In genomic region chr4:62501964-62502732, GRCm38 (mm10) we compare ENCODE assay signal across 8 mouse cellular contexts. TPM values are rescaled to one million over a fixed set of nuclear protein-coding genes. Genes with fewer than 3 reads are reported as not detected.
A peak's percentile ranks its signal among the peaks of the same experiment; 100 is the strongest.
DNase-seq lines count a peak whose midpoint lies in the region; ATAC-seq lines count a peak whose summit lies in the region.

No protein-coding gene starts in this region.

- ATAC-seq in hindbrain, embryonic 15.5 days (ENCODE audit: low FRiP score, low read depth), result peak; percentile 97

- no peaks in the 10 kb centered on the region for H3K27me3 ChIP-seq in hindbrain, embryonic 15.5 days

- peak overlapping the region; percentile 73 for H3K4me2 ChIP-seq in hindbrain, embryonic 15.5 days

- peak overlapping the region; percentile 63 for H3K9ac ChIP-seq in hindbrain, embryonic 15.5 days

- peaks cover 15% of the 10 kb centered on the region for H3K36me3 ChIP-seq in hindbrain, embryonic 15.5 days

- WGBS in hindbrain, embryonic 15.5 days, result 1% methylated on average over 35 of the region's 38 CpGs

- H3K9me3 ChIP-seq in hindbrain, embryonic 15.5 days, result no peaks in the 10 kb centered on the region

- H3K4me1 ChIP-seq in hindbrain, embryonic 15.5 days (replicated peaks), result peaks cover 12% of the 10 kb centered on the region

- peak overlapping the region; percentile 77 for H3K4me3 ChIP-seq in hindbrain, embryonic 15.5 days

- peak overlapping the region; percentile 76 for H3K27ac ChIP-seq in hindbrain, embryonic 15.5 days (replicated peaks)

- peak; percentile 59 for DNase-seq in WW6 (ENCODE audit: low read depth, low spot score)
- peak; percentile 90 for DNase-seq in cerebellum, postnatal 36 days
- DNase-seq in frontal cortex, postnatal 36 days (ENCODE audit: low spot score in 2 of 2), result peak; percentile 92 to 93
- DNase-seq in left cerebral cortex, adult 18-20 months (ENCODE audit: low spot score in 2 of 2), result peak; percentile 90 to 93
- DNase-seq in lung, postnatal 4 days, result peak; percentile 91 to 92
- DNase-seq in retina, postnatal 1 day, result peak; percentile 94
- peak; percentile 86 for DNase-seq in thymus, postnatal 4 days

RNA-seq across cellular contexts. Expression of gene Hdhd3, which starts 1.1 kb away (rescaled TPM):
- 10.9 and 12.1 TPM in 2 replicates for polyA plus RNA-seq in hindbrain, embryonic 15.5 days (2015; fragmentation: Nextera tagmentation; extraction: Ambion mirVana)
- total RNA-seq in left cerebral cortex, adult 18-20 months (2021), result 1 to 10 TPM; 8.9 to 9.0 TPM

RNA-seq across cellular contexts. Expression of gene Alad, which starts 17.6 kb away (rescaled TPM):
- 68.7 and 75.0 TPM in 2 replicates for polyA plus RNA-seq in hindbrain, embryonic 15.5 days (2015; fragmentation: Nextera tagmentation; extraction: Ambion mirVana)
- 10 to 100 TPM; 36.4 to 41.0 TPM for total RNA-seq in left cerebral cortex, adult 18-20 months (2021)

RNA-seq across cellular contexts. Expression of gene Bspry, which starts 22.3 kb away (rescaled TPM):
- polyA plus RNA-seq in hindbrain, embryonic 15.5 days (2015; fragmentation: Nextera tagmentation; extraction: Ambion mirVana), result 0.77 and 1.1 TPM in 2 replicates
- total RNA-seq in left cerebral cortex, adult 18-20 months (2021), result under 1 TPM; 0.28 to 0.40 TPM

RNA-seq across cellular contexts. Expression of gene Pole3, which starts 22.7 kb away (rescaled TPM):
- 62.8 and 65.3 TPM in 2 replicates for polyA plus RNA-seq in hindbrain, embryonic 15.5 days (2015; fragmentation: Nextera tagmentation; extraction: Ambion mirVana)
- total RNA-seq in left cerebral cortex, adult 18-20 months (2021), result 10 to 100 TPM; 23.4 to 23.9 TPM

RNA-seq across cellular contexts. Expression of gene 4933430I17Rik, which starts 23.0 kb away (rescaled TPM):
- 0.63 and 0.65 TPM in 2 replicates for polyA plus RNA-seq in hindbrain, embryonic 15.5 days (2015; fragmentation: Nextera tagmentation; extraction: Ambion mirVana)
- total RNA-seq in left cerebral cortex, adult 18-20 months (2021), result under 1 TPM; 0.46 to 0.80 TPM

Comparison
In these comparisons a context has a peak if more than half of its experiments do, and no peak if none do; other contexts are left out.
1. Peak in every context shown above with its lines: DNase-seq, ATAC-seq, H3K4me3 ChIP-seq and H3K27ac ChIP-seq.